Mouse (Mus musculus): Measurements from ENCODE around the gene Adgre5. TPM values are rescaled to one million over a fixed set of nuclear protein-coding genes. Genes with fewer than 3 reads are reported as not detected.
A peak's percentile ranks its signal among the peaks of the same experiment; 100 is the strongest.

Gene Adgre5
- polyA plus RNA-seq, 1 experiment, result 634 TPM

DNA sequence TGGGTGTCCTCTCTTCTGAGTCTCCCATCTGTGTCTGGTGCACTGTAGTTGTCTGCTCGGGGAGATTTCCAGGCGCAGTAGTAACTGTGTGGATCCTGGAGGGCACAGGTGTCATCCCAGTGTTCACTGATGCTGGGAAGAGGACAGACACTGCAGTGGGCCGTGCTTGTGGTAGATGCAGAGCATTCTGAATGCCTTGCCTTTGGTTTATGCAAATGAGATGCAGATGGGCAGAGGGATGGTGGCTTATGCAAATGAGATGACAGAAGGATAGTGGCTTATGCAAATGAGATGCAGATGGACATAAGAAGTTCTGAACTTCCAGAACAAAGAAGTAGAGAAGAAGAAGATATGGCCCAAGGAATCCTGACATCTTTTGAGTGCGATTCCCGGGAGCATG, 9.2 kb downstream of the Adgre5 start:
- DNase-seq, result no peak
- 77% methylated on average over 5 of the region's 5 CpGs for WGBS
- Histone ChIP-seq H3K4me3 (replicated peaks; ENCODE audit: extremely low read depth, low read depth, low read length) (no peak overlapping the region), H3K4me1 (ENCODE audit: control insufficient read depth, insufficient read depth, low read length) (peaks cover 5% of the 10 kb centered on the region)
- no peak for TF ChIP-seq CTCF (IDR thresholded peaks at IDR 0.05; ENCODE audit: insufficient read depth, low read length)
- no peak for TF ChIP-seq POLR2A (IDR thresholded peaks at IDR 0.05; ENCODE audit: borderline replicate concordance, extremely low read depth, low read depth, low read length)

- Histone ChIP-seq H3K4me3 (replicated peaks; ENCODE audit: extremely low read depth, low read depth, low read length) (no peak overlapping the region), H3K4me1 (ENCODE audit: control insufficient read depth, insufficient read depth, low read length) (peaks cover 10% of the 10 kb centered on the region)
- TF ChIP-seq CTCF (IDR thresholded peaks at IDR 0.05; ENCODE audit: insufficient read depth, low read length) (peak; percentile 58), POLR2A (IDR thresholded peaks at IDR 0.05; ENCODE audit: borderline replicate concordance, extremely low read depth, low read depth, low read length) (0 out of 2 replicates have a peak, but pooled peaks have one; percentile 24)
- 79% methylated on average over 11 of the region's 11 CpGs for WGBS
- no peak for DNase-seq
Observed at GRCm38 (mm10) chr8:83729009-83729807, 11.9 kb downstream of the Adgre5 start.

DNA sequence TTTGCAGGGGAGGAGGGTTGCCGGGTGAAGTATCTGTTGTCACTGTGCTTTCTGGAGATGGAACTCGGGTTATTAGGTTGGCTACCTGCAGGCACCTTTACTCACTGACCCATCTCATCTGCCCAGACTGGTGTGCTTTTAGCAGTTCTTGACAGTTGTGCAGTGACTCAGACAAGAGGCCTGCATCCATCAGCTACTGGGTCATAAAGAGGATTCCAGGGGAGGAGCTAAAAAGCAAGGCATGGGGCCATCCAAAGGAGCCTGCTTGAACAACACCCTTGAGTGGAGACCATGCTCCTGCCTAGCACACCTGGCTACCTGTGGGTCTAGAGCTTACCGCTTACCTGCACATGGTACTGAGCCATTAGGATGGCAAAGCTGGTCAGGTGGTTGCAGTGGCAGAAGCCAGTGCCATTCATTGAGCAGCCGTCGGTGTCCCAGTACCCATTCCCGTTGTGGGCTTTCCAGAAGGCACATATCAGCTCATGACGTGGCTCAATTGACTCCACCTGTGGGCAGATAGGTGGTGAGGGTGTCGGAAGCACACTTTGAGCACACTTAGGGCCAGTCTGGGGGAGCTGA, 15.5 kb downstream of the Adgre5 start:
- TF ChIP-seq POLR2A (IDR thresholded peaks at IDR 0.05; ENCODE audit: borderline replicate concordance, extremely low read depth, low read depth, low read length) (no peak), CTCF (IDR thresholded peaks at IDR 0.05; ENCODE audit: insufficient read depth, low read length) (no peak)
- Histone ChIP-seq H3K4me3 (replicated peaks; ENCODE audit: extremely low read depth, low read depth, low read length) (no peak overlapping the region), H3K4me1 (ENCODE audit: control insufficient read depth, insufficient read depth, low read length) (peaks cover 9% of the 10 kb centered on the region)
- DNase-seq, result no peak
- WGBS, result 86% methylated on average over 8 of the region's 8 CpGs

DNA sequence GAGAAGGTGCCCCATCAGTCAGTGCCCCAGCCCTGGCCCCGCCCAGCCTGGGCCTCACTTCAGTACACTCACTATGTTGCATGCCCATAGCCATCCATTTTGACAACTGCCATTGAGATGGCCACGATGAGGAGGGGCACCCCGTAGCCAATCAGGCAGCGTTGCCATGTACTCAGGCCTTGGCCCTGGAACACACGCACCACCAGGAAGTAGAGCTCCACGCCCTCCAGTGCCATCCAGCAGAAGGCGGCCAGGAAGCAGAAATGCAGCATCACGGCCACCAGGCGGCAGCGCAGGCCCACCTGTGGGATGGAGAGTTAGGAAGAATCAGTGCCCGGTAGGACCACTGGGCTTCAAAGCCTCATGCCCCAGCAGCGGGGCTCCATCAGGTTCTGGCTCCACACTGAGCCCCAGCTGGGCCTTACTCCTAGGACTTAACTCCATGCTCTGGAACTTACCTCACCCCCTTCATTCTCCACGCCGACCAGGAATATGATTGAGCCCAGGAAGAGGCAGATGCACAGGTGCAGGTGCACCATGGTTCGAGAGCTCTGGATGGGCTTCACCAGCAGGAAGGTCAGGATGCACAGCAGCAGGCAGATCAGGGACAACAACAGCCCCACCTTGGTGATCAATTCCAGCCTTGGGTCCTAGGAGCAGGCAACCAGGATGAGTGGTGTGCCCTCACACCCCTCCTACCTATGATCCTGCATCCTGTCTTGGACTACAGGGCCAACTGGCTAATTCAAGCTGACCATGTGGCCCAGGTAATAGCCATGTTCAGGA, 16.2 kb downstream of the Adgre5 start:
- TF ChIP-seq POLR2A (IDR thresholded peaks at IDR 0.05; ENCODE audit: borderline replicate concordance, extremely low read depth, low read depth, low read length), result peak; percentile 19; the same call in 1 of the 2 replicates
- TF ChIP-seq CTCF (IDR thresholded peaks at IDR 0.05; ENCODE audit: insufficient read depth, low read length), result peak; percentile 83
- WGBS, result 26% methylated on average over 15 of the region's 15 CpGs
- H3K4me3 ChIP-seq (replicated peaks; ENCODE audit: extremely low read depth, low read depth, low read length), result no peak overlapping the region
- H3K4me1 ChIP-seq (ENCODE audit: control insufficient read depth, insufficient read depth, low read length), result peaks cover 9% of the 10 kb centered on the region
- peak; percentile 76 for DNase-seq

DNA sequence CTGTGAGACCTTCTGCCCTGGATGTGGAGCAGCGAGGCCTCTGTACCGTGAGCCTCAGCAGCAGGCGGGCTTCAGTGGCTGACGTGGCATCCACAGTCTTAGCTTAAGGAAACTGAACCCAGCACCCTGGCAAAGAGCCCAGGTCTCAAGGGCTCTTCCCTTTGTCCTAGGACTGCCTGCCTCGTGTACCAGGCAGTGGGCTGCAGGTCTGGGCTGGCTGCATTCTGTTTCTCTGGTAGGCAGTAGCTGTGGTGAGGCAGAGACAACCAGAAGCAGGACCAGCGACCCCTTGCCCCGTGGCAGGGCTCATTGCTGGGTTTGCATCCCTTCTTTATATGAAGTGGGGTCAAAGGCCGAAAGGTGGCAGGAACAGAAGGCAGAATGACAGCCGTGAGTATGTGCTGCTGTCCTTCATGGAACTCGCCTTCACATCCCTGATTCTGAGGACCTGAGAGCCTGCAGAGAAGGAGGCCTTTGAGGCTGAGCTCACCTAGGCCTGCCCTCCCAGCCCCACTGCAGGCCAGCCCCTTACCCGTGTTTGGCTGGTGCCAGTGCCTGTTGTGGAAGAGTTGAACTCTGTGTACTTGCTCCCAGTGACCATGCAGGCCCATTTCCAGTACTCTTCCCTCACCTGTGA, 17.6 kb downstream of the Adgre5 start:
- no peak overlapping the region for H3K4me3 ChIP-seq (replicated peaks; ENCODE audit: extremely low read depth, low read depth, low read length)
- peaks cover 9% of the 10 kb centered on the region for H3K4me1 ChIP-seq (ENCODE audit: control insufficient read depth, insufficient read depth, low read length)
- TF ChIP-seq CTCF (IDR thresholded peaks at IDR 0.05; ENCODE audit: insufficient read depth, low read length), result no peak
- TF ChIP-seq POLR2A (IDR thresholded peaks at IDR 0.05; ENCODE audit: borderline replicate concordance, extremely low read depth, low read depth, low read length), result 0 out of 2 replicates have a peak, but pooled peaks have one; percentile 2
- WGBS, result 50% methylated on average over 11 of the region's 11 CpGs
- DNase-seq, result no peak

- H3K4me3 ChIP-seq (replicated peaks; ENCODE audit: extremely low read depth, low read depth, low read length), result no peak overlapping the region
- DNase-seq, result no peak
- 80% methylated on average over 12 of the region's 12 CpGs for WGBS
- H3K4me1 ChIP-seq (ENCODE audit: control insufficient read depth, insufficient read depth, low read length), result peaks cover 9% of the 10 kb centered on the region
- TF ChIP-seq POLR2A (IDR thresholded peaks at IDR 0.05; ENCODE audit: borderline replicate concordance, extremely low read depth, low read depth, low read length), result no peak
- no peak for TF ChIP-seq CTCF (IDR thresholded peaks at IDR 0.05; ENCODE audit: insufficient read depth, low read length)
Observed at GRCm38 (mm10) chr8:83722631-83723030, 18.5 kb downstream of the Adgre5 start.

DNA sequence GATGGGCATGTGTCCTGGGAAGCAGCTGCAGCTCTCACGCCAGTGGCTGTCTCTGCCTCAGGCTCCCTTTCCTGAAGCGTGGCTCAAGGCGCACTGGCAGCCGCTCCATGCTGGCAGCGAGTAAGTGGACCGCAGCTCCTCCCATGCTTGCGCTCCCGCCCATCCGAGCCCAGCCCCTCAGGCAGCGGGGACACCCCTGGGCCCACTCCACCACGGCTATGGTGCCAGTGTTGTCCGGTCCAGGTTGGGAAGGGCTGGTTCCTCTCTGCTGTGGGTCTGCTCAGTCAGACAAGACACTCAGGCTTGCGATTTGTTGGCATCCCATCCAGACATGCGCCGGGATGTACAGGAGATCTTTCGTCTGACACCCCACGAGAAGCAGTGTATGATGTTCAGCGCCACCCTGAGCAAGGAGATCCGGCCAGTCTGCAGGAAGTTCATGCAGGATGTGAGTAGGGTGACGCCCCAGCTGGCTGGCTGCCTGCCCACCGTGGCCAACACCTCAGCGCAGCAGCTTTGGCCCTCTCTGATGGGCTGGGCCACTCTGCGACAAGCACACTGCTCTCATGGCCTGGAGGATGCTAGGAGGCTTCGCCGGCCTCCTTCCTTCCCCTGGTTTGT, 19.6 kb downstream of the Adgre5 start:
- TF ChIP-seq CTCF (IDR thresholded peaks at IDR 0.05; ENCODE audit: insufficient read depth, low read length) (no peak), POLR2A (IDR thresholded peaks at IDR 0.05; ENCODE audit: borderline replicate concordance, extremely low read depth, low read depth, low read length) (peak; percentile 55; the same call in 1 of the 2 replicates)
- H3K4me1 ChIP-seq (ENCODE audit: control insufficient read depth, insufficient read depth, low read length), result peaks cover 9% of the 10 kb centered on the region
- H3K4me3 ChIP-seq (replicated peaks; ENCODE audit: extremely low read depth, low read depth, low read length), result no peak overlapping the region
- DNase-seq, result peak; percentile 61
- WGBS, result 51% methylated on average over 25 of the region's 25 CpGs

GRCm38 (mm10) chr8:83719693-83720092, 21.4 kb downstream of the Adgre5 start:
- 75% methylated on average over 2 of the region's 2 CpGs for WGBS
- H3K4me3 ChIP-seq (replicated peaks; ENCODE audit: extremely low read depth, low read depth, low read length), result no peak overlapping the region
- peak; percentile 34; the same call in 1 of the 2 replicates for TF ChIP-seq POLR2A (IDR thresholded peaks at IDR 0.05; ENCODE audit: borderline replicate concordance, extremely low read depth, low read depth, low read length)
- TF ChIP-seq CTCF (IDR thresholded peaks at IDR 0.05; ENCODE audit: insufficient read depth, low read length), result no peak
- H3K4me1 ChIP-seq (ENCODE audit: control insufficient read depth, insufficient read depth, low read length), result peaks cover 9% of the 10 kb centered on the region; the same call in 1 of the 2 replicates
- no peak for DNase-seq

All from lung, adult 2 months (tissue).